Mouse (Mus musculus) MN1 (cell line): ENCODE data around the gene Olfr484.
"Not testable (repeated sequence)": the region's sequence is repeated elsewhere in the genome, so short reads cannot be mapped to it uniquely, and the experiment has no call there.

Experiments
- DNase-seq: peaks from one replicate; pipeline ENCODE4 v3.0.0-alpha.2; 2016; ENCODE audit warnings: low spot score

Olfr484 gene

DNA sequence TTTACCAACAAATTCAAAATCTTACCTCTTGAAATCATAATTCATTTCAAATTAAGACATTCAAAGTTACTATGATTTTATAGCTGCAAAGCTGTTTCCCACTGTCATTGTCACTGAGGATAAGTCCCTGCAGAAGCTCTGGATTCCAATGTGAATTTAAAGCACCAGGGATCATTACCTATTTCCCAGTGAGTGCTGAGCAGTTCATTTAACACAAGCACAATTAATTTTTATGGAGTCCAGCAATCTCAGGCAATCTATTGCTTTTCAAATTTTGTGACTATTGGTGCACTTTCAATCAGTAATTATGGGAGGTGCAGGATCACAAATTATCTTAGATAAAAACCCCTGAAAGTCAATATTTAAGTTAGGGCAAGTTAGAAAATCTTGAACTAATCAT is at the start of gene Olfr484:
TSS of gene Olfr484 (minus strand) at position 101 of the 400 bp plus-strand sequence.
- no peak for DNase-seq

DNA sequence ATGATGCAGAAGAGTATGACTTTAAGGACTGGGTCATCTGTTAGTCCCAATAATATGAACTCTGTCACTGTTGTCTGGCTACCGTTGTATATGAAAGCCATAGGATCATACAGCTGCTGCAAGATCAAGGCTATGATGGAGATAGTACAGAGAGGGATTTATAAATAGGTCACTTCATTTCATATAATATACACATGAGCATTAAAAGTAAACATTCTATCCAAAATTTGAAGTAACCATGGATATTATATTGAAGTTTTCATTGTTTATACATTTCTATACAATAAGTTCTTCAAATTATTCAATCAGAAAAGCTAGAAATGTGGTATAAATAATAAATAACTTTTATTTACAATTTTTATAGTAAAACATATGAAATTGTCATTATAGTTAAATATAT is 45.4 kb upstream of the Olfr484 start, which contains the start of gene Olfr486:
TSS of gene Olfr486 (minus strand) at position 101 of the 400 bp plus-strand sequence.
- not testable (repeated sequence) for DNase-seq

DNA sequence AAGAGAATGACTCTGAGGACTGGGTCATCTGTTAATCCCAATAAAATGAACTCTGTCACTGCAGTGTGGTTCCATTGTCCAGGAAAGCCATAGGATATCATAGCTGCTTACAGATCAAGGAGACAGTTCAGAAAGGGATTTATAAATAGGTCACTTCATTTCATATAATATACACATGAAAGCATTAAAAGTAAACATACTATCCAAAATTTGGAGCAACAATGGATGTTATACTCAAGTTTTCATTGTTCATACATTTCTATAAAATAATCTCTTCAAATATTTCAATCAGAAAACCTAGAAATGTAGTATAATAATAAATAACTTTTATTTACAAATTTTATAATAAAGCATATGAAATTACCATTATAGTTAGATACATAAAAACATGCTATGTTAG is 32.5 kb upstream of the Olfr484 start, which contains the start of gene Olfr485:
TSS of gene Olfr485 (minus strand) at position 101 of the 400 bp plus-strand sequence.
- no peak for DNase-seq

DNA sequence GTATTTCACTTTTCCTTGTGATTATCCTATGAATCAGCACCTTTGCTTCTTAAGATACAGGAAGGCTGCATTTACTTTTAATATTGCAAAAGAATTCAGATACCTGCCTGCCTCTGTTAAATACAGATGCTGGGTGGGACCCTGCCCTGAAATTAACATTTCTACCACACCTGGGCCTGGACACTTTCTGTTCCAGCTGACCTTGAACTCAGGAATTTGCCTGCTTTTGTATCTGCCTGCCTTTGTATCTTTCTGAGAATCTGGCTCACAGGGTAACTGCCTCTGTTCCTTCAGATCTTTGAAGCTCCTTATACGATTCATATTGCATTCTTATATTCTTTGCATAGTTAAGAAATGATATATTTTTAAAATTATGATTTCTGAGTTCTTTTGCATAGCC is 5.8 kb downstream of the Olfr484 start:
- no peak for DNase-seq

DNA sequence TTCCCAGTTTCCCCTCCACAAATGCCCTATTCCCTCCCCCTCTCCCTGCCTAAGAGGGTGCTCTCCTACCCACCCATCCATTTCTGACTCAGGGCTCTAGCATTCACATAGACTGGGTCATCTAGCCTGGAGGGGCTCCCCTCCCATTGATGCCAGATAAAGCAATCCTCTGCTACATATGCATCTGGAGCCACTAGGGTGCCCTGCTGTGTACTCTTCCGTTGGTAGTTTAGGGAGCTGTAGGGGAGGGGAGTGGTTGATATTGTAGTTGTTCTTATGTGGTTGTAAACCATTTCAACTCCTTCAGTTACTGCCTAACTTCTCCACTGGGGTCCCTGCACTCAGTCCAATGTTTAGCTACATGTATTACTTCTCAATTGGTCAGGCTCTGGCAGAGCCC is 6.6 kb downstream of the Olfr484 start:
- DNase-seq: no peak

DNA sequence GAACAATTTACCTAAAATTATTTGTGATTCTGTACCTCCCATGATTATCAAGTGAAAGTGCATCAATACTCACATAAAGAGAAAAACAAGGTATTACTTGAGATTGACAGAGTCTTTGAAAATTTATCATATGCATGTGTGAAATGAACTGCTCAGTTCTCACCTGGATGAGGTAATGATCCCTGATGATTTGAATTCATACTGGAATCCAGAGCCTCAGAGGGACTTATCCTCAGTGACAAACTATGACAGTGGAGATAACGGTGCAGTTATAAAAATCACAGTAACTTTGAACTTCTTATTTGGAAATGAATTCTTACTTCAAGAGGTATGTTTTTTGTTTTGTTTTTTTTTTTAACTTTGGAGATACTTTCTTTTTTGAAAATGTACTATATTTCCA is 26.7 kb downstream of the Olfr484 start, which contains the start of gene Olfr483:
TSS of gene Olfr483 (plus strand) at position 301 of the 400 bp plus-strand sequence.
- DNase-seq: no peak

DNA sequence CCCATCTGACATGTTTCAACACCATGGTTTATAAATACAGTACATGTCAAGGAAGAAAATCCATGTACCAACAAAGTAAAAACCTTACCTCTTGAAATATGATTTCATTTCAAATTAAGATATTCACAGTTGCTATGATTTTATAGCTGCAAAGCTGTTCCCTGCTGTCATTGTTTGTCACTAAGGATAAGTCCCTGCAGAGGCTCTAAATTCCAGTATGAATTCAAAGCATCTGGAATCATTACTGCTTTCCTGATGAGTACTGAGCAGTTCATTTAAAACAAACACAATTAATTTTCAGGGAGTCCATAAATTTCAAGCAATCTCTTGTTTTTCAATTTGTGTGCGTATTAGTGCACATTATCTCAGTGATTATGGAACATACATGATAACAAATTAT is 29.8 kb downstream of the Olfr484 start, which contains the start of gene Olfr482:
TSS of gene Olfr482 (minus strand) at position 101 of the 400 bp plus-strand sequence.
- no peak for DNase-seq

DNA sequence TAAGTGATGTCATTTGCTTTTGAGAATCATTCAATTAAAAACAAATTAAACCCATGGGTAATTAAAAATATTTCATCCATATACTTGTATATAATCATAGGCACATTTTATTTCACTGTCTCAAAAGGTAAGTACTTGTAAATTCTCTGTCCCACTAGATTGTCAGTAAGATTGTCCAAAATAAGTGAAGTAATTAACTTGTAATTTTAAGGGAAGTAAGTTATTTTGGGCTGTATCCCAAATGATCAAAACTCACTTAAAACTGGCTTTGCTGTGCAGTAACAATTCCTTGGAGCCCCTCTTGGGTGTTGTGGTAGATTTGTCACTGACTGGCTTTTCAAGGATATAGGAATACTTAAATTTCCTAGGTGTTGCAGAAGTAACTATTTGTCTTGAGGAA is 47.7 kb downstream of the Olfr484 start, which contains the start of gene Olfr481:
TSS of gene Olfr481 (plus strand) at position 301 of the 400 bp plus-strand sequence.
- DNase-seq: no peak
